Mouse (Mus musculus) hindlimb bud, embryonic 11.5 days (tissue): ENCODE results near the gene Hoxa5.

Experiments
- DNase-seq: peaks from one replicate; pipeline ENCODE4 v3.0.0-alpha.2; 2012; ENCODE audit warnings: low read depth, low spot score; ENCODE audit errors: extremely low spot score

Gene Hoxa5

GRCm38 (mm10) chr6:52201269-52201668 lies 3.1 kb downstream of the Hoxa5 start:
- no peak for DNase-seq

- DNase-seq = no peak
Observed at GRCm38 (mm10) chr6:52200751-52201250, 3.6 kb downstream of the Hoxa5 start.

- no peak for DNase-seq
Observed at GRCm38 (mm10) chr6:52200073-52200750, 4.2 kb downstream of the Hoxa5 start.

GRCm38 (mm10) chr6:52197271-52197670 lies 7.1 kb downstream of the Hoxa5 start:
- DNase-seq = no peak

- DNase-seq = no peak
Observed at GRCm38 (mm10) chr6:52196811-52197210, 7.6 kb downstream of the Hoxa5 start.

- no peak for DNase-seq
Observed at GRCm38 (mm10) chr6:52194690-52195089, 9.7 kb downstream of the Hoxa5 start.

- no peak for DNase-seq
Observed at GRCm38 (mm10) chr6:52191860-52192550, 12.4 kb downstream of the Hoxa5 start.

GRCm38 (mm10) chr6:52190906-52191810 lies 13.2 kb downstream of the Hoxa5 start, which contains the start of gene Hoxa4:
Gene Hoxa4, minus strand, starts transcription at chr6:52191753.
- no peak for DNase-seq

- no peak for DNase-seq
Observed at GRCm38 (mm10) chr6:52190410-52190809, 14.0 kb downstream of the Hoxa5 start.

GRCm38 (mm10) chr6:52189909-52190308 lies 14.5 kb downstream of the Hoxa5 start:
- DNase-seq = no peak

GRCm38 (mm10) chr6:52189172-52189591 lies 15.2 kb downstream of the Hoxa5 start:
- no peak for DNase-seq

GRCm38 (mm10) chr6:52186500-52186899 lies 17.9 kb downstream of the Hoxa5 start:
- DNase-seq = no peak

GRCm38 (mm10) chr6:52185834-52186233 lies 18.6 kb downstream of the Hoxa5 start:
- DNase-seq = no peak

- no peak for DNase-seq
Observed at GRCm38 (mm10) chr6:52185222-52185621, 19.2 kb downstream of the Hoxa5 start.

GRCm38 (mm10) chr6:52184668-52185067 lies 19.7 kb downstream of the Hoxa5 start:
- no peak for DNase-seq

- no peak for DNase-seq
Observed at GRCm38 (mm10) chr6:52183311-52184080, 20.9 kb downstream of the Hoxa5 start.

- no peak for DNase-seq
Observed at GRCm38 (mm10) chr6:52182793-52183192, 21.6 kb downstream of the Hoxa5 start.

- DNase-seq = no peak
Observed at GRCm38 (mm10) chr6:52182030-52182429, 22.4 kb downstream of the Hoxa5 start.

- DNase-seq = no peak
Observed at GRCm38 (mm10) chr6:52180726-52181125, 23.7 kb downstream of the Hoxa5 start.

- DNase-seq = no peak
Observed at GRCm38 (mm10) chr6:52180213-52180710, 24.1 kb downstream of the Hoxa5 start.
